Mouse (Mus musculus) brain, embryonic 14.5 days (tissue): Measurements from ENCODE around the gene Ptpn14. TPM values are rescaled to one million over a fixed set of nuclear protein-coding genes. Genes with fewer than 3 reads are reported as not detected.

Experiments
- DNase-seq: peaks from one replicate; pipeline ENCODE4 v3.0.0-alpha.2; 2011; ENCODE audit warnings: low read depth
- CTCF ChIP-seq: fragments of 200-500 bp; IDR thresholded peaks from 2 replicates; pipeline ENCODE4 v1.5.1; 2012; ENCODE audit warnings: inconsistent platforms, mild to moderate bottlenecking, moderate library complexity, borderline replicate concordance; ENCODE audit not compliant: insufficient read depth, insufficient read length; ENCODE audit errors: extremely low read depth
- POLR2A ChIP-seq: fragments of 200-500 bp; IDR thresholded peaks from 2 replicates; pipeline ENCODE4 v1.6.1; 2012; ENCODE audit warnings: mild to moderate bottlenecking, inconsistent platforms, borderline replicate concordance; ENCODE audit not compliant: poor library complexity, insufficient read depth, insufficient read length, severe bottlenecking; ENCODE audit errors: extremely low read depth
- polyA plus RNA-seq: library from polyadenylated mRNA; depleted of rRNA; stranded (reverse); fragments of >200 nt; gene quantifications from 2 replicates; pipeline ENCODE4 v1.2.3, GENCODE M21; 2012; rRNA removed

The Ptpn14 gene
- polyA plus RNA-seq, 1 experiment = 4.9 TPM

DNA sequence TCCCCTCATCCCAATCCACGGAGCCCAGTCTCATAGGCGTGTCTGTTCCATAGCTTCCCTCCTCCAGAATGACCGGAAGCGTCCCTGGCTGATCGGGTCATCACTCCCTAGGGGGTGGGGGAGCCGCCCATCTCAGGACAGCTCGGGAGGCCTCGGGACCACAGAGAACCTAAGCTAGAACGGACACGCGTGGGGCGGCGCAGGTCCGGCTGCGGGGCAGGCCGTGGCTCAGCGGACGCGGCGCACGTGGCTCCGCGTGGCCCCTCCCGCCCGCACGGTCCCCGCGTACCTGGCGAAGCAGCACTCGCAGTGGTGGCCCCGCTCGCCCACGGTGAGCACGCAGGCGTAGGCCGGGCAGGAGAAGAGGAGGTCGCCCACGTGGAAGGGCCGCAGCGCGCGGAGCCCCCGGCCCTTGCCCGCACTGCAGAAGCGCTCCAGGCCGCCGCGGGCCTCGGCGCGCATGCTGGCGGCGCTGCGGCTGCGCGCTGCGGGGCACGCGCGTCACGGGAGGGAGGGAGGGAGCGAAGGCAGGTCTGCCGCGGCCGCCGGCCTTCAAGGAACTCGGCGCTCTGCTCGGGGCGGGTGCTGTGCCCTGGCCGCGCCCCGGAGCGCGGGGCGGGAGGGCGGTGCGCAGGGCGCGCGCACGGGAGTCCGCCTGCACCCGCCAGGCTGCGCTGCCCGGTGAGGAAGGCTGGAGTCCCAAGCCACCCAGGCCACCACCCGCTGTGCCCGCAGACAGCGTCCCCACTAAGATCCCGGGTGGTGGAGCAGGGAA, 193.9 kb downstream of the Ptpn14 start, which contains the start of gene Smyd2:
Gene Smyd2, minus strand, starts transcription at position 546 of the 775 bp plus-strand sequence.
- no peak for TF ChIP-seq CTCF
- TF ChIP-seq POLR2A = peak; percentile 46; the same call in 1 of the 2 replicates
- peak; percentile 87 for DNase-seq

DNA sequence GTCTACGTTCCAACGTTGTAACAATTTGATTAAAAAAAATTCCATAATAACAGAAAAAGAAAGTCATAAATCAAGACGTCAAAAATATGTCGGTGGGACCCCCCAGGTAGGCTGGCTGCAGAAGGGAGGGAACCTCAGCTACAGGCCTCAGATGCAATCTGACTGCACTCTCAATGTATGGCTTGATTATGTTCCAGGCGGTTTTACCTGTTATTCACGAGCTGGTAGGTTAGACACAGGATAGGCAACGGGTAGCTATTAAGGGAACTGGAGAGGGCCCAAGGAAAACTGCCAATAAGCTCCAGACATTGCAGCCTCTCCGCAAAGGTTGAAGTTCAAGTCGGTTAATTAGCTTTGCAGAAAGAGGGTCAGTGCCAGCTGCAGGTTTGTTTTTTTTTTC, 194.7 kb downstream of the Ptpn14 start:
- no peak for DNase-seq
- TF ChIP-seq CTCF = no peak
- TF ChIP-seq POLR2A = no peak

DNA sequence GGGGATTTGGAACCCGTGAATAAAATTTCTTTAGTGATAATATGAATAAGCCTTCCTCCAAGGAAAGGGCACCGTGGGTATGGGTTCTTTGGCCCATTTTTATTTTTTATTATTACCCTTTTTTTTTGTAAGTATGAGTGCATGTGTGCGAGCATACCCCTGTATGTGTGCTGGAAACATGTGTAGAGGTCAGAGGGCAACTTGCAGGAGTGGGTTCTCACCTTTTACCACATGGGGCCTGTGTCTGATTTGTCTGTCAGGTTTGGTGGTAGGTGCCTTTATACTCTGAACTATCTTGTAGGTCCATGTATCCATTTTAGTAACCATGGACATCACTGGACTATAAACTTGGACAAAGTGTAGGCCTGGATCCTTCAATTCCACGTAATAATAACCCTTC, 195.1 kb downstream of the Ptpn14 start:
- DNase-seq = no peak
- TF ChIP-seq POLR2A (no peak), CTCF (no peak)

DNA sequence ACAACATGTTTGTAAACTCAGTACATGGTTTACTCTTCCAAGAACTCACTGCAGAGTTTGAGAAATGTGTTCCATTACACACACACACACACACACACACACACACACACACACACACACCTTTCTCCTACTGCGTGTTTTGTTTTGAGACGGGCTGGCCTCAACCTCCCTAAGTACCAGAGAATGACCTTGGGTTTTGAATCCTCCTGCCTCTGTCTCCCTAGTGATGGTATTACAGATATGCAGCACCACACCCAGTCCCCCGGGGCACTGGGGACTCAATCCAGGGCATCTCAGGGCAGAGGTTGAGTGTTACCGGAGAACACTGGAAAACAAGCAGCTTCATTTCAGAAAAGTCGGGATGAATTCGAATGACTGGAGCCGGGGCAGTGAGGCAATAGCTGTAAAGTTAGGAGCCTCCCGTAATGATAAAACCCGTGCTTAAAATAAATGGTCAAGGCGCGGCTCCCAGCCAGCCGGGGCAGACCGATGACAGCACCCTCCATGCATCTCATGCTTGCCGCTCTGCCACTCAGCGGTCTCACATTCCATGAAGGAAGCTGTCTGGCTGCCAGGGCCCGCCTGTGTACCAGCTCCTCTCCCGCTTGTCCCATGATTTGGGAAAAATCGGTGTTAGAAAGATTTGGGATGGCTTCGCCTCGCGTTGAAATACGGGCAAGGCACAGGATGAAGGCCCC, 196.0 kb downstream of the Ptpn14 start:
- no peak for DNase-seq
- TF ChIP-seq POLR2A (no peak), CTCF (no peak)

DNA sequence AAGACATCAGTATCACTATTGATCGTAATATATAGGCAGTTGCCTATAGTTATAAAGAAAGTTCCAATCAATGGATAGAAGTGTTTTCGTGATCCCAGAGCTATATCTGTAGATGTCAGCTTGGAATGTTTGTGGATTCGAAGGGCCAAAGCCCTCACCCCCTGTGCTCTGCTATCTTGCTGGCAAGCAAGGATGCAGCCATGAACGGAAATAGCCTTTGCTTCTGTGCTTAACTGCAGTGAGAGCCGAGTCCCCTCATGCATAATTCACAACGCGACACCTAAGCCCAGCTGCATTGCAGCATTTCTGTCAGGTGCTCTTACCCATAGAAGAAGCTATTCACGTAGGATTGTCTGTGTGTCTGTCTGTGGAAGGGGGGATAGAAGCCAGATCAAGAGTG, 198.2 kb downstream of the Ptpn14 start:
- TF ChIP-seq CTCF = no peak
- no peak for TF ChIP-seq POLR2A
- DNase-seq = no peak

Other genes starting within 250 kb of the Ptpn14 start
- 10.9 and 11.3 TPM in 2 replicates for gene Cenpf, start 40.2 kb upstream of the Ptpn14 start, polyA plus RNA-seq
- 70.1 and 84.7 TPM in 2 replicates for gene Smyd2, start 194.1 kb downstream of the Ptpn14 start, polyA plus RNA-seq